Mouse (Mus musculus): ENCODE results near the gene Ldb2.

- no peak for TF ChIP-seq CTCF (IDR thresholded peaks at IDR 0.05; ENCODE audit: borderline replicate concordance, extremely low read depth, insufficient read depth, insufficient read length)
- no peak for TF ChIP-seq POLR2A (IDR thresholded peaks at IDR 0.05; ENCODE audit: borderline replicate concordance, extremely low read depth, insufficient read depth, insufficient read length, poor library complexity, severe bottlenecking)
Measured at GRCm38 (mm10) chr5:44475543-44475942, 323.9 kb downstream of the Ldb2 start.

All from brain, embryonic 14.5 days (tissue).